In genomic region chr12:59040851-59041250, GRCm38 (mm10) we compare ENCODE assay signal across 10 mouse cellular contexts. TPM values are rescaled to one million over a fixed set of nuclear protein-coding genes. Genes with fewer than 3 reads are reported as not detected.
DNase-seq lines count a peak whose midpoint lies in the region; ATAC-seq and TF ChIP-seq lines count a peak whose summit lies in the region.
"Had no signal": no experiment of that assay in that cellular context is flagged by ENCODE, and none has a peak within 500 bp of the region (broad histone marks: within the 10 kb centered on the region; RNA-seq: fewer than 3 reads in every experiment).

No protein-coding gene starts in this region.

- H3K27me3 ChIP-seq in heart, embryonic 11.5 days (ENCODE audit: control insufficient read depth, insufficient read depth, low read length) = no peaks in the 10 kb centered on the region
- no peaks in the 10 kb centered on the region for H3K27me3 ChIP-seq in heart, adult 2 months (ENCODE audit: control insufficient read depth, insufficient read depth, low read length)
- H3K27me3 ChIP-seq in lung, postnatal 0 days (replicated peaks; ENCODE audit: insufficient read depth, low read length) = no peaks in the 10 kb centered on the region
- no peaks in the 10 kb centered on the region for H3K27me3 ChIP-seq in limb, embryonic 12.5 days

- H3K9me3 ChIP-seq in heart, embryonic 11.5 days (replicated peaks; ENCODE audit: control insufficient read depth, low read length) = no peaks in the 10 kb centered on the region
- no peaks in the 10 kb centered on the region for H3K9me3 ChIP-seq in lung, postnatal 0 days (ENCODE audit: low read length)
- H3K9me3 ChIP-seq in limb, embryonic 12.5 days = no peaks in the 10 kb centered on the region

- WGBS in heart, embryonic 11.5 days (ENCODE audit: insufficient replicate concordance) = 30% methylated on average over 7 of the region's 7 CpGs
- 39% methylated on average over 7 of the region's 7 CpGs for WGBS in heart, adult 2 months
- WGBS in lung, postnatal 0 days = 9% methylated on average over 7 of the region's 7 CpGs
- 32% methylated on average over 7 of the region's 7 CpGs for WGBS in limb, embryonic 12.5 days

- H3K36me3 ChIP-seq in heart, embryonic 11.5 days (ENCODE audit: control insufficient read depth, insufficient read depth, low read length) = peaks cover 11% of the 10 kb centered on the region
- H3K36me3 ChIP-seq in heart, adult 2 months (ENCODE audit: control insufficient read depth, insufficient read depth, low read length) = no peaks in the 10 kb centered on the region; the same call in none of the 2 replicates
- H3K36me3 ChIP-seq in lung, postnatal 0 days (ENCODE audit: insufficient read depth, low read length) = peaks cover 15% of the 10 kb centered on the region; the same call in 1 of the 2 replicates
- peaks cover 40% of the 10 kb centered on the region for H3K36me3 ChIP-seq in limb, embryonic 12.5 days

- H3K4me3 ChIP-seq in heart, embryonic 11.5 days (ENCODE audit: low read depth, low read length) = no peak overlapping the region
- H3K4me3 ChIP-seq in heart, adult 2 months = no peak overlapping the region
- no peak overlapping the region for H3K4me3 ChIP-seq in lung, postnatal 0 days (ENCODE audit: low read depth, low read length)
- H3K4me3 ChIP-seq in limb, embryonic 12.5 days (replicated peaks) = no peak overlapping the region
- H3K4me3 ChIP-seq: layer of hippocampus, adult 2 months had no signal

- ATAC-seq in heart, embryonic 11.5 days (replicated peaks; ENCODE audit: insufficient number of reproducible peaks, low FRiP score, low TSS enrichment) = 0 out of 2 replicates have a peak, but pooled peaks have one; percentile 29
- no peak for ATAC-seq in lung, postnatal 0 days
- ATAC-seq in limb, embryonic 12.5 days (ENCODE audit: insufficient number of reproducible peaks, insufficient read depth, low FRiP score, low TSS enrichment, low read depth) = 0 out of 2 replicates have a peak, but pooled peaks have one; percentile 42
- ATAC-seq in neutrophil, adult 5-6 weeks (ENCODE audit: extremely low read depth, insufficient number of reproducible peaks, low FRiP score, poor library complexity, severe bottlenecking) = peak; percentile 58; the same call in 1 of the 2 replicates

- intact Hi-C loops in heart, adult 2 months (cut with DNase I) = no loop called here

- peaks cover 4% of the 10 kb centered on the region; the same call in 1 of the 2 replicates for H3K4me1 ChIP-seq in heart, embryonic 11.5 days (ENCODE audit: control insufficient read depth, insufficient read depth, low read length)
- peaks cover 2% of the 10 kb centered on the region for H3K4me1 ChIP-seq in heart, adult 2 months (ENCODE audit: control insufficient read depth, insufficient read depth, low read length)
- no peaks in the 10 kb centered on the region for H3K4me1 ChIP-seq in lung, postnatal 0 days (ENCODE audit: insufficient read depth, low read depth, low read length)
- 0 out of 2 replicates have a peak, but pooled peaks cover 3% of the 10 kb centered on the region for H3K4me1 ChIP-seq in limb, embryonic 12.5 days (replicated peaks)

- H3K79me2 ChIP-seq in heart, adult 2 months (replicated peaks; ENCODE audit: control insufficient read depth, insufficient read depth, low read length) = no peaks in the 10 kb centered on the region

- no peak for TF ChIP-seq EP300 in heart, adult 2 months (IDR thresholded peaks at IDR 0.05; ENCODE audit: insufficient read depth, low read depth, low read length)
- TF ChIP-seq EP300 in lung, postnatal 0 days (IDR thresholded peaks at IDR 0.05) = no peak

- peak overlapping the region; percentile 82 for H3K27ac ChIP-seq in heart, embryonic 11.5 days (ENCODE audit: low read depth, low read length)
- H3K27ac ChIP-seq in heart, adult 2 months = no peak overlapping the region
- peak overlapping the region; percentile 91; the same call in 1 of the 2 replicates for H3K27ac ChIP-seq in lung, postnatal 0 days (ENCODE audit: low read length)
- peak overlapping the region; percentile 82 for H3K27ac ChIP-seq in limb, embryonic 12.5 days
- H3K27ac ChIP-seq: layer of hippocampus, adult 2 months had no signal

- no peak for TF ChIP-seq CTCF in heart, adult 2 months (IDR thresholded peaks at IDR 0.05)
- TF ChIP-seq CTCF in lung, postnatal 0 days (IDR thresholded peaks at IDR 0.05) = no peak

- no peak for DNase-seq in heart, adult 2 months
- DNase-seq in lung, postnatal 0 days (ENCODE audit: low spot score) = peak; percentile 33
- no peak for DNase-seq in lung, postnatal 4 days
- no peak for DNase-seq in adrenal gland, postnatal 10 days
- DNase-seq in adrenal gland, adult 18-20 months (ENCODE audit: low spot score in 2 of 2) = no peak
- DNase-seq: gastrocnemius, postnatal 14 days had no signal

- no peak overlapping the region for H3K9ac ChIP-seq in heart, embryonic 11.5 days (ENCODE audit: low read depth, low read length)
- H3K9ac ChIP-seq in heart, adult 2 months (ENCODE audit: low read depth, low read length) = no peak overlapping the region
- no peak overlapping the region for H3K9ac ChIP-seq in lung, postnatal 0 days (replicated peaks; ENCODE audit: low read depth)
- no peak overlapping the region for H3K9ac ChIP-seq in limb, embryonic 12.5 days (replicated peaks)

- no peak for TF ChIP-seq POLR2A in heart, adult 2 months (IDR thresholded peaks at IDR 0.05; ENCODE audit: insufficient read depth, low read depth, low read length)

- no peak overlapping the region; the same call in none of the 2 replicates for H3K4me2 ChIP-seq in heart, embryonic 11.5 days
- no peak overlapping the region for H3K4me2 ChIP-seq in lung, postnatal 0 days (replicated peaks; ENCODE audit: low read depth, low read length)
- no peak overlapping the region for H3K4me2 ChIP-seq in limb, embryonic 12.5 days

RNA-seq across cellular contexts. Expression of gene Trappc6b, which starts 20.4 kb away (rescaled TPM):
- 62.5 and 64.2 TPM in 2 replicates for polyA plus RNA-seq in heart, embryonic 11.5 days (2014; fragmentation: Nextera tagmentation; extraction: Ambion mirVana)
- 10 to 100 TPM; 70.8 to 86.0 TPM for total RNA-seq in heart, adult 2 months (2021)
- polyA plus RNA-seq in heart, adult 2 months (2012; rRNA removed) = 46.8 and 57.7 TPM in 2 replicates
- 139 and 143 TPM in 2 replicates for polyA plus RNA-seq in lung, postnatal 0 days (2015; fragmentation: Nextera tagmentation; extraction: Ambion mirVana)
- 76.1 and 77.7 TPM in 2 replicates for polyA plus RNA-seq in limb, embryonic 12.5 days (2016; fragmentation: Nextera tagmentation; extraction: Ambion mirVana)
- 59.7 and 81.9 TPM in 2 replicates for total RNA-seq in neutrophil, adult 5-6 weeks (2017)
- total RNA-seq in adrenal gland, postnatal 10 days (2021) = 10 to 100 TPM; 83.3 to 85.0 TPM
- 10 to 100 TPM; 87.2 to 90.5 TPM for total RNA-seq in adrenal gland, adult 18-20 months (2021)

RNA-seq across cellular contexts. Expression of gene Pnn, which starts 25.8 kb away (rescaled TPM):
- polyA plus RNA-seq in heart, embryonic 11.5 days (2014; fragmentation: Nextera tagmentation; extraction: Ambion mirVana) = 68.5 and 74.1 TPM in 2 replicates
- total RNA-seq in heart, adult 2 months (2021) = 10 to 100 TPM; 22.5 to 27.0 TPM
- 7.6 and 10.7 TPM in 2 replicates for polyA plus RNA-seq in heart, adult 2 months (2012; rRNA removed)
- 40.5 and 47.3 TPM in 2 replicates for polyA plus RNA-seq in lung, postnatal 0 days (2015; fragmentation: Nextera tagmentation; extraction: Ambion mirVana)
- polyA plus RNA-seq in limb, embryonic 12.5 days (2016; fragmentation: Nextera tagmentation; extraction: Ambion mirVana) = 124 and 128 TPM in 2 replicates
- total RNA-seq in neutrophil, adult 5-6 weeks (2017) = 122 and 141 TPM in 2 replicates
- 10 to 100 TPM; 33.8 to 50.0 TPM for total RNA-seq in adrenal gland, postnatal 10 days (2021)
- total RNA-seq in adrenal gland, adult 18-20 months (2021) = 10 to 100 TPM; 41.3 to 49.4 TPM

RNA-seq across cellular contexts. Expression of gene Gemin2, which starts 27.7 kb away (rescaled TPM):
- polyA plus RNA-seq in heart, embryonic 11.5 days (2014; fragmentation: Nextera tagmentation; extraction: Ambion mirVana) = 23.2 and 25.4 TPM in 2 replicates
- 1 to 10 TPM; 5.3 to 5.7 TPM for total RNA-seq in heart, adult 2 months (2021)
- polyA plus RNA-seq in heart, adult 2 months (2012; rRNA removed) = 2.9 and 5.4 TPM in 2 replicates
- polyA plus RNA-seq in lung, postnatal 0 days (2015; fragmentation: Nextera tagmentation; extraction: Ambion mirVana) = 11.0 and 13.3 TPM in 2 replicates
- 45.9 and 47.0 TPM in 2 replicates for polyA plus RNA-seq in limb, embryonic 12.5 days (2016; fragmentation: Nextera tagmentation; extraction: Ambion mirVana)
- total RNA-seq in neutrophil, adult 5-6 weeks (2017) = 9.1 and 13.5 TPM in 2 replicates
- 10 to 100 TPM; 11.1 to 13.5 TPM for total RNA-seq in adrenal gland, postnatal 10 days (2021)
- 1 to 10 TPM; 7.4 to 7.7 TPM for total RNA-seq in adrenal gland, adult 18-20 months (2021)

RNA-seq across cellular contexts. Expression of gene Sec23a, which starts 29.0 kb away (rescaled TPM):
- polyA plus RNA-seq in heart, embryonic 11.5 days (2014; fragmentation: Nextera tagmentation; extraction: Ambion mirVana) = 77.8 and 103 TPM in 2 replicates
- 10 to 100 TPM; 39.5 to 42.5 TPM for total RNA-seq in heart, adult 2 months (2021)
- 19.0 and 42.1 TPM in 2 replicates for polyA plus RNA-seq in heart, adult 2 months (2012; rRNA removed)
- polyA plus RNA-seq in lung, postnatal 0 days (2015; fragmentation: Nextera tagmentation; extraction: Ambion mirVana) = 29.0 and 33.7 TPM in 2 replicates
- polyA plus RNA-seq in limb, embryonic 12.5 days (2016; fragmentation: Nextera tagmentation; extraction: Ambion mirVana) = 89.8 and 95.9 TPM in 2 replicates
- 22.6 and 31.1 TPM in 2 replicates for total RNA-seq in neutrophil, adult 5-6 weeks (2017)
- total RNA-seq in adrenal gland, postnatal 10 days (2021) = 10 to 100 TPM; 45.3 to 45.6 TPM
- total RNA-seq in adrenal gland, adult 18-20 months (2021) = 10 to 100 TPM; 32.6 to 46.9 TPM

RNA-seq across cellular contexts. Expression of gene Mia2, which starts 54.7 kb away (rescaled TPM):
- 41.3 and 43.1 TPM in 2 replicates for polyA plus RNA-seq in heart, embryonic 11.5 days (2014; fragmentation: Nextera tagmentation; extraction: Ambion mirVana)
- total RNA-seq in heart, adult 2 months (2021) = 100 to 1,000 TPM in 1 of 2 experiments, 10 to 100 TPM in 1; 90.9 to 106 TPM
- 31.8 and 46.7 TPM in 2 replicates for polyA plus RNA-seq in heart, adult 2 months (2012; rRNA removed)
- polyA plus RNA-seq in lung, postnatal 0 days (2015; fragmentation: Nextera tagmentation; extraction: Ambion mirVana) = 78.9 and 79.3 TPM in 2 replicates
- polyA plus RNA-seq in limb, embryonic 12.5 days (2016; fragmentation: Nextera tagmentation; extraction: Ambion mirVana) = 65.0 and 72.8 TPM in 2 replicates
- 319 and 342 TPM in 2 replicates for total RNA-seq in neutrophil, adult 5-6 weeks (2017)
- total RNA-seq in adrenal gland, postnatal 10 days (2021) = 10 to 100 TPM; 86.8 to 88.6 TPM
- 100 to 1,000 TPM in 1 of 2 experiments, 10 to 100 TPM in 1; 85.7 to 150 TPM for total RNA-seq in adrenal gland, adult 18-20 months (2021)
